Mouse (Mus musculus): Measurements from ENCODE around the gene Avil. TPM values are rescaled to one million over a fixed set of nuclear protein-coding genes. Genes with fewer than 3 reads are reported as not detected.

Gene Avil
- polyA plus RNA-seq, 1 experiment from 2014 or later: 0.06 TPM

DNA sequence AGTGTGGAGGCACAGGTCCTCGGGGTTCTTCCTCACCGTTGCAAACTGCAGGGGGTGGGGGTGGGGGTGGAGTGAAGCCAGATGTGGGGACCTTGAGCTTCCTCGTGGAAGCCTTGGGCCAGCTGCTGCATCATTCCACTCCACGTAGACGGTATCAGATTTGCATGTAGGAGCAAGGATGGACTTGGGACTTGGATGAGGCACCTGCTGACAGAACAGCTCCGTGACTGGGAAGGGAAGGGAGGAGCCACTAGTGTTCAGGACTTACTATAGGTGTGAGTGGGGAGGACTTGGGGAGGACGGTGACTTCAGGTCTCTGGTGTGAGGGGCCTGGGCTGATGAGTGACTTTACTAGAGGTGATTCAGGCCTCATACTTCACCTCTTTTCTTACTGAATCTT lies 27.5 kb upstream of the Avil start:
- WGBS: 26% methylated on average over 7 of the region's 7 CpGs
- no peak overlapping the region; the same call in 1 of the 2 replicates for H3K4me3 ChIP-seq
- peak overlapping the region; percentile 83 for H3K27ac ChIP-seq
- no peaks in the 10 kb centered on the region for H3K27me3 ChIP-seq (ENCODE audit: low read depth, poor library complexity, severe bottlenecking)
- H3K36me3 ChIP-seq: no peaks in the 10 kb centered on the region
- DNase-seq (ENCODE audit: low spot score): no peak
- H3K4me1 ChIP-seq: peaks cover 37% of the 10 kb centered on the region
- H3K9me3 ChIP-seq (replicated peaks): no peaks in the 10 kb centered on the region

DNA sequence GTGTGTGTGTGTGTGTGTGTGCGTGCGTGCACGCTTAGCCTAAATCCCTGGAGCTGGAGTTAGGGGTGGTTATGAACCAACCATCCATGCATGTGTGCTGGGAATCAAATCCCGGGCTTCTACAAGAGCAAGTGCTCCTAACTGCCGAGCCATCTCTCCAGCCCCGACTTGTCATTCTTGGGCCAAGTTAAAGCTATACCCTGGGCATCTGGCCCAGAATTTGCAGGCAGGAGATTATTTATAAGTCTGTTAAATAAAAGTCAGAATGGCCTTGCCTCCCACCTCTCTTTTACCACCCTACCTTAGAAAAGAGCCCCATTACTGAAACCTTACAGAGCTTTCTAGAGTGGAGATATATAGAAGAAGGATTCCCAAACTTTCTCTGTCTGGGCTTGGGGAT lies 24.8 kb upstream of the Avil start:
- WGBS: 87% methylated on average over 6 of the region's 6 CpGs
- DNase-seq (ENCODE audit: low spot score): no peak
- no peak overlapping the region for H3K4me3 ChIP-seq
- H3K4me1 ChIP-seq: peaks cover 47% of the 10 kb centered on the region
- no peaks in the 10 kb centered on the region for H3K9me3 ChIP-seq (replicated peaks)
- H3K36me3 ChIP-seq: no peaks in the 10 kb centered on the region
- H3K27me3 ChIP-seq (ENCODE audit: low read depth, poor library complexity, severe bottlenecking): no peaks in the 10 kb centered on the region
- H3K27ac ChIP-seq: no peak overlapping the region

DNA sequence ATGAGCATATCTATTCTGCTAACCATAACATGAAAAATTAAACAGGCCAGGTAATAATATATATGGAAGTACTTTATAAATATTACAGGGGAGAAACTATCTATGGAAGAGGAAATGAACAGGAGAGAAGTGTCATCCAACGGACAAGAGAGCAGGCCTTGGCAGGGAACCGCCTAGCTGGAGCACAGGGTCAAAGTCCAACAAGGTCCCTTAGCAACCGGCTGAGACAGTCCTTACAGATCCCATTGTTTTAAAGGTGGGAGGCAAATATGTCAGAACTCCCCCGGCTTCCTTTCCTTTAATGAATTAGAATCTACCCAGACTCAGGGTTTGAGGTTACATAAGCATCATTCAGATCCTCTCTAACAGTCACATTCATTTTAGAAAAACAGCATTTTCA lies 23.4 kb upstream of the Avil start:
- Histone ChIP-seq H3K4me3 (no peak overlapping the region), H3K27me3 (ENCODE audit: low read depth, poor library complexity, severe bottlenecking) (no peaks in the 10 kb centered on the region), H3K27ac (no peak overlapping the region), H3K36me3 (no peaks in the 10 kb centered on the region), H3K4me1 (peaks cover 47% of the 10 kb centered on the region), H3K9me3 (replicated peaks) (no peaks in the 10 kb centered on the region)
- WGBS: 77% methylated on average over 4 of the region's 4 CpGs
- no peak for DNase-seq (ENCODE audit: low spot score)

DNA sequence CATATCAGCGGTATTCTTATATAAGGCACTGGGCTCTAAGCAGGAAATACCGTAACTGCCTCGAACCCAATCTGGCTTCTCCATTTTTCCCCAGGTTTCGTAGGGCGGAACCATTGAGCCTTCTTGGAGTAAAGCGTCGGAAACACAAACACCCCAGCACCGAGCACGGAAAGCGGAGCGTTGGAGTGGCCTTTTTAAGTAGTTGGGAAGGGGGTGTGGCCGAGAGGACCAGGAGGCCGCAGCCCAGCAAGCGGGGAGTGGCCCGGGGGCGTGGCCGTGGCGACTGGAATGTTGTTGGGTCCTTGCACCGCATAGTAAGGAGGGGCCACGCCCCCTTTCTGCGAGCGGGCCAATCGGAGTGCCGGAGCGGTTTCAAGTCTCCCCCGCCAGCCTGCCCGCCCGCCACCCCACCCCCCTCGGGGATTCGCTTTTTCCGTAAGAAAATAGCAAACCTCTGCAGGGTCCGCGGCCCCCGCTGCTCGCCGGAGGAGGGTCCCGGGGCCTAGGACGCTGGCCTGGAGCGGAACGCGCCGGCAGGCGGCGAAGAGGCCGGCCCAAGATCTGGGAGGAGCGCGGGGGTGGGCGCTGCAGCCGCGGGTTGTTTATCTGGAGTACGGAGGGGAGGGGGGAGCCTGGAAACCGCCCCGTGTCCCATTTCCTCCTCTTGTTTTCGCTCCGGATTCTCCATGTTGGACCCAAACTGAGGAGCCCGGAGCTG lies 22.1 kb upstream of the Avil start, which contains the start of gene Ctdsp2:
TSS of gene Ctdsp2 (plus strand) at position 441 of the 718 bp plus-strand sequence.
- H3K27me3 ChIP-seq (ENCODE audit: low read depth, poor library complexity, severe bottlenecking): no peaks in the 10 kb centered on the region
- peak; percentile 100 for DNase-seq (ENCODE audit: low spot score)
- H3K27ac ChIP-seq: peak within 1 kb of the TSS; percentile 96
- peak within 1 kb of the TSS; percentile 98 for H3K4me3 ChIP-seq
- WGBS: under 1% methylated on average over 56 of the region's 56 CpGs
- H3K9me3 ChIP-seq (replicated peaks): no peaks in the 10 kb centered on the region
- peaks cover 47% of the 10 kb centered on the region for H3K4me1 ChIP-seq
- H3K36me3 ChIP-seq: peaks cover 9% of the 10 kb centered on the region

DNA sequence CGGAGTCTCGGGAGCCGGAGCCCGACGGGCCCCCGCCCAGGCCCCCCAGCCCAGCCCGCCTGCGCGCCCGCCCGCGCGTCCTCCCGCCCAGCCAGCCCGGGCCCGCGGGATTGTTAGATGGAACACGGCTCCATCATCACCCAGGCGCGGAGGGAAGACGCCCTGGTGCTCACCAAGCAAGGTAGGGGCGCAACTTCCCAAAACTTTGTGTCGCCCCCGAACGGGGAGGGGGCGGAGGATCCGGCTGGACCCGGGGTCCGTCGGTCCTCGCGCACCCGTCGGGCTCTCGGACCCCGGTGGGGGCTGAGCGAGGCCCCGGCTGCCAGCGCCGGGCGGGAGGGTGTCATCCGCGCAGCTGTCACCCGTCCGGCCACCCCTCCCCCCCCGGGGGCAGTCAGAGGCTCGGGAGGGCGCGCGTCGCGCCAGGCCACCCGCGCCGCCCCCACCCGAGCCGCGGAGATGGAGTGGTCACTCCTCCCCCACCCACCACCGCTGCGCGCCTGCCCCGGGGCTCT lies 21.3 kb upstream of the Avil start:
- Histone ChIP-seq H3K9me3 (replicated peaks) (no peaks in the 10 kb centered on the region), H3K27ac (peak overlapping the region; percentile 96), H3K36me3 (peaks cover 17% of the 10 kb centered on the region), H3K4me3 (peak overlapping the region; percentile 98), H3K27me3 (ENCODE audit: low read depth, poor library complexity, severe bottlenecking) (no peaks in the 10 kb centered on the region), H3K4me1 (peaks cover 53% of the 10 kb centered on the region)
- WGBS: under 1% methylated on average over 56 of the region's 62 CpGs
- DNase-seq (ENCODE audit: low spot score): no peak

DNA sequence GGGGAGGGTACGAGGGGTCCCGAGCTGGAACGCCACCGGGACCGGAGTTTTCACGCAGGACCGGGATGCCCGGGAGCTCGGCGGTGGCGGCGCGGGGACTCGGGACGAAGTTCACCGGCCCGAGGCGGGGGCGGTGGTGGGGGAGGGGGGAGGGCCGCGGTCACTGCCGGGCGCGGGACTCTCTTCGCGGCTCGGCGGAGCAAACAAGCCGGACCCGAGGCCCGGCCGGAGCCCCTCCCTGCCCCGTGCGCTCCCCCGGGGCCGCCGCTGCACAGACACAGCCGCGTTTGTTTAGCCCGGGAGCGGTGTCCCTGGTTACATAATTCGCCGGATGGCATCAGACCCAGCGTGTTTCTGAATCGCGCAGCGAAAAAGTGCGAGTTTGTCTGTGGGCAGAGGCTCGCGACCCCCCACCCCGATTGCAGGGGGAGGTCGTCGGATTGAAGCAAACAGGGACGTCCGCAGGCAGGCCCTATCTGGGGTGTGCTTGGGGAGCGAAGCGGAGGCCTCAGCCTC lies 20.8 kb upstream of the Avil start:
- H3K4me3 ChIP-seq: peak overlapping the region; percentile 98
- under 1% methylated on average over 50 of the region's 57 CpGs for WGBS
- peaks cover 22% of the 10 kb centered on the region for H3K36me3 ChIP-seq
- H3K27ac ChIP-seq: peak overlapping the region; percentile 96
- H3K4me1 ChIP-seq: peaks cover 58% of the 10 kb centered on the region
- DNase-seq (ENCODE audit: low spot score): peak; percentile 72
- H3K27me3 ChIP-seq (ENCODE audit: low read depth, poor library complexity, severe bottlenecking): no peaks in the 10 kb centered on the region
- no peaks in the 10 kb centered on the region for H3K9me3 ChIP-seq (replicated peaks)

GRCm38 (mm10) chr10:126980221-126980932 lies 20.1 kb upstream of the Avil start:
- Histone ChIP-seq H3K9me3 (replicated peaks) (no peaks in the 10 kb centered on the region), H3K4me1 (peaks cover 62% of the 10 kb centered on the region), H3K27me3 (ENCODE audit: low read depth, poor library complexity, severe bottlenecking) (no peaks in the 10 kb centered on the region), H3K27ac (peak overlapping the region; percentile 96), H3K4me3 (peak overlapping the region; percentile 98), H3K36me3 (peaks cover 27% of the 10 kb centered on the region)
- DNase-seq (ENCODE audit: low spot score): peak; percentile 60
- WGBS: 1% methylated on average over 16 of the region's 16 CpGs

- H3K27me3 ChIP-seq (ENCODE audit: low read depth, poor library complexity, severe bottlenecking): no peaks in the 10 kb centered on the region
- H3K4me3 ChIP-seq: peak overlapping the region; percentile 98
- no peak for DNase-seq (ENCODE audit: low spot score)
- 19% methylated on average over 11 of the region's 11 CpGs for WGBS
- peak overlapping the region; percentile 96 for H3K27ac ChIP-seq
- peaks cover 31% of the 10 kb centered on the region for H3K36me3 ChIP-seq
- peaks cover 67% of the 10 kb centered on the region for H3K4me1 ChIP-seq
- H3K9me3 ChIP-seq (replicated peaks): no peaks in the 10 kb centered on the region
Measured at GRCm38 (mm10) chr10:126980933-126981530, 19.5 kb upstream of the Avil start.

- H3K9me3 ChIP-seq (replicated peaks): no peaks in the 10 kb centered on the region
- no peaks in the 10 kb centered on the region for H3K27me3 ChIP-seq (ENCODE audit: low read depth, poor library complexity, severe bottlenecking)
- H3K4me1 ChIP-seq: peaks cover 74% of the 10 kb centered on the region
- DNase-seq (ENCODE audit: low spot score): no peak
- H3K4me3 ChIP-seq: 0 out of 2 replicates have a peak overlapping the region, but pooled peaks have one; percentile 30
- WGBS: 64% methylated on average over 3 of the region's 3 CpGs
- H3K27ac ChIP-seq: no peak overlapping the region
- H3K36me3 ChIP-seq: peaks cover 38% of the 10 kb centered on the region
Measured at GRCm38 (mm10) chr10:126981746-126982145, 18.8 kb upstream of the Avil start.

DNA sequence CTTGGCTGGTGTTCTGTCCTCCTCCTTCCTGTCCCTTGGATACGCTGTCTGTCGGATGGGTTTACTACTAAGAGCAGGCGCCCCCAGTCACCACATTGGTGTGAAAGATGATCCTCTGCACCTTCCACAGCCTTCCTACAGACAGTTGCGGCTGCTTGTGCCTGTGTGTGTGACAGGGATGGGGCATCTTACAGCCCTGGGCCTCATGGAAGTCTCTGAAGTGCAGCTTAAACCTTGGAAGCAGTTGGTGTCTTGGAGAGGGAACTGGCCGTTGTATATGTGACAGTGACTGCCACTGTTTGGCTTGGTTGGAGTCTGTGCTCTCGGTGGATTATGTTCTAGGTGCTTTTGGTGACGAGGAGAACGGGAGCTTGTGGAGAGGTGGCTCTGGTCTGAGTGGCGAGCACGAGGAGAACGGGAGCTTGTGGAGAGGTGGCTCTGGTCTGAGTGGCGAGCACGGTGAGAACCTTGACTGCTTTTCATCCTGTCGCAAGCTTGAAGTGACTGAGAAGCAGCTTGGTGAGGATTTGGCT lies 17.2 kb upstream of the Avil start:
- Histone ChIP-seq H3K4me3 (no peak overlapping the region), H3K36me3 (peaks cover 43% of the 10 kb centered on the region), H3K27ac (no peak overlapping the region), H3K9me3 (replicated peaks) (no peaks in the 10 kb centered on the region), H3K27me3 (ENCODE audit: low read depth, poor library complexity, severe bottlenecking) (no peaks in the 10 kb centered on the region), H3K4me1 (peaks cover 80% of the 10 kb centered on the region)
- WGBS: 45% methylated on average over 14 of the region's 14 CpGs
- no peak for DNase-seq (ENCODE audit: low spot score)

GRCm38 (mm10) chr10:126984189-126985004 lies 16.1 kb upstream of the Avil start:
- no peak for DNase-seq (ENCODE audit: low spot score)
- H3K27ac ChIP-seq: no peak overlapping the region
- H3K4me3 ChIP-seq: no peak overlapping the region
- peaks cover 46% of the 10 kb centered on the region for H3K36me3 ChIP-seq
- H3K4me1 ChIP-seq: peaks cover 83% of the 10 kb centered on the region
- H3K27me3 ChIP-seq (ENCODE audit: low read depth, poor library complexity, severe bottlenecking): no peaks in the 10 kb centered on the region
- no peaks in the 10 kb centered on the region for H3K9me3 ChIP-seq (replicated peaks)
- 83% methylated on average over 5 of the region's 5 CpGs for WGBS

GRCm38 (mm10) chr10:126985127-126985526 lies 15.4 kb upstream of the Avil start:
- Histone ChIP-seq H3K36me3 (peaks cover 46% of the 10 kb centered on the region), H3K4me1 (peaks cover 85% of the 10 kb centered on the region), H3K9me3 (replicated peaks) (no peaks in the 10 kb centered on the region), H3K4me3 (no peak overlapping the region), H3K27me3 (ENCODE audit: low read depth, poor library complexity, severe bottlenecking) (no peaks in the 10 kb centered on the region), H3K27ac (no peak overlapping the region)
- WGBS: 85% methylated on average over 4 of the region's 4 CpGs
- DNase-seq (ENCODE audit: low spot score): no peak

Measured in limb, embryonic 10.5 days (tissue).